Mouse (Mus musculus) cortical plate, adult 2 months (tissue): Measurements from ENCODE around the gene Ebf4. TPM values are rescaled to one million over a fixed set of nuclear protein-coding genes. Genes with fewer than 3 reads are reported as not detected.

Source experiments
- H3K27ac ChIP-seq: fragments of 200-500 bp; 2 replicates; pipeline ENCODE4 v1.5.1; 2012; ENCODE audit warnings: low read length, control low read depth, inconsistent platforms; ENCODE audit not compliant: insufficient read depth
- H3K4me1 ChIP-seq: fragments of 200-500 bp; 2 replicates; pipeline ENCODE4 v1.6.1; 2011; ENCODE audit warnings: low read length; ENCODE audit not compliant: control insufficient read depth, insufficient read depth
- H3K4me3 ChIP-seq: fragments of 200-500 bp; 2 replicates; pipeline ENCODE4 v1.5.1; 2011; ENCODE audit warnings: mild to moderate bottlenecking, low read length, control low read depth; ENCODE audit not compliant: insufficient read depth
- CTCF ChIP-seq: fragments of 200-500 bp; IDR thresholded peaks from 2 replicates; pipeline ENCODE4 v1.5.1; 2011; ENCODE audit warnings: mild to moderate bottlenecking, control low read depth, low read length; ENCODE audit not compliant: insufficient read depth; ENCODE audit errors: extremely low read depth
- POLR2A ChIP-seq: fragments of 200-500 bp; IDR thresholded peaks from 2 replicates; pipeline ENCODE4 v1.6.1; 2011; ENCODE audit warnings: mild to moderate bottlenecking, low read length, control low read depth; ENCODE audit not compliant: insufficient read depth; ENCODE audit errors: extremely low read depth
- polyA plus RNA-seq: library from polyadenylated mRNA; depleted of rRNA; stranded (reverse); fragments of >200 nt; gene quantifications from 2 replicates; pipeline ENCODE4 v1.2.3, GENCODE M21; 2012

Ebf4 gene
- polyA plus RNA-seq, 1 experiment = 13.0 TPM

DNA sequence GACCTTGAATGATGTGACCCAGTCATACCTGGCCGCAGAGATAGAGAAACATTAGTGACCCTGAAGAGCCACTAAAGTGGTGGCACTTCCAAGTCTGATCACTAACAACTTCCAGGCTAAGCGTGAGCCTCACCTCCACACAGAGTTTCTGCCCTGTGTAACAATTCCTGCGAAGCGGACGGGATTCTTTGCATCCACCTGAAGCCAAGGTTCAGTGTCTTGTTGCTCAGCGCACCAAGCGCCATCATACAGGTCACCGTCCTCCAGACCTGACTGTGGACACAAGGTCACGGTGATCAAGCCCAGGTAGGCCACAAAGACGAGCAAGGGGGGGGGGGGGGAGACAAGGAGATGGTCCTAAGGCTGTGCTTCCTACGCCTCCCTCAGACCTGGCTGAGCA, 100.7 kb downstream of the Ebf4 start:
- Histone ChIP-seq H3K4me3 (no peak overlapping the region), H3K27ac (no peak overlapping the region), H3K4me1 (no peaks in the 10 kb centered on the region; the same call in 1 of the 2 replicates)
- TF ChIP-seq POLR2A (no peak), CTCF (no peak)

DNA sequence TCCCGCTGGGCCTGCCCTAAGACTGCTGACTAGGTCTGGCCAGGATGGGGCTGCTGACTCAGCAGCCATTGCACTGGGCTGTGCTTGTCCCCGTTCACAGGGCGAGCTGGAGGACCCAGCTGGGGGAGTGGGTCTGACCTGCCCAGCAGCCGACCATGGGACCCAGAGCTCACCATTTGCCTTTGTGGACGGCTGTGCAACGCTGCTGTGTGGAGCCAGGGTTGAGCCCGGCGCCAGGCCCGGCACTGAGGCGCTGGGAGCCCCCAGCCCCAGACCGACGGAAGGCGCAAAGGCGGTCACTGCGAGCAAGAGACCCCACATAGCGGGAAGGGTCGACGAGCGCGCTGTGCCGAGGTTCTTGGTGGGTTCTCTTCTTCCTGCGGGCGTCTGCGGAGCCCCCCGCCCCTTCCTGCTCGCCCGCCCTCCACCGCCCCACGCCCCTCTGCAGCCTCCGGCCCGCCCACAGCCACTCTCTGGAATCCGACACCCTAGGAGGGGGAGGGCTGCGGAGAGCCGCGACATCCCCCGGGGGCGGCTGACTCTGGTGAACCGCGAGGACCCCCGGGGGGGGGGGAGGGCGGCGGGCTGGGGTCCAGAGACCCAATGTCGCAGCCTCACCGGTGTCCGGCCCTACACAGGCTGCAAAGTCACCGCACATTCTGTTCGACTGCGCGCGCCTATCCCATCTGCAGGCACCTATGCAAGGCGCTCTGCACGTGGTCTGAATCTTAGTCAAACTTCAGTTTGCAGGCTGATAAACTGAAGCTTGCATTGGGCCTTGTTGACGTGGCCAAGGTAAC, 102.4 kb downstream of the Ebf4 start, which contains the start of gene Cpxm1:
Gene Cpxm1 (minus strand): TSS at position 389 of the 800 bp plus-strand sequence.
- TF ChIP-seq POLR2A (no peak), CTCF (no peak)
- H3K4me3 ChIP-seq = peak within 1 kb of the TSS; percentile 8
- H3K27ac ChIP-seq = no peak within 1 kb of the TSS
- H3K4me1 ChIP-seq = no peaks in the 10 kb centered on the region; the same call in 1 of the 2 replicates

GRCm38 (mm10) chr2:130398091-130398490, 103.1 kb downstream of the Ebf4 start:
- TF ChIP-seq CTCF (no peak), POLR2A (no peak)
- Histone ChIP-seq H3K27ac (no peak overlapping the region), H3K4me3 (peak overlapping the region; percentile 8), H3K4me1 (no peaks in the 10 kb centered on the region; the same call in 1 of the 2 replicates)

DNA sequence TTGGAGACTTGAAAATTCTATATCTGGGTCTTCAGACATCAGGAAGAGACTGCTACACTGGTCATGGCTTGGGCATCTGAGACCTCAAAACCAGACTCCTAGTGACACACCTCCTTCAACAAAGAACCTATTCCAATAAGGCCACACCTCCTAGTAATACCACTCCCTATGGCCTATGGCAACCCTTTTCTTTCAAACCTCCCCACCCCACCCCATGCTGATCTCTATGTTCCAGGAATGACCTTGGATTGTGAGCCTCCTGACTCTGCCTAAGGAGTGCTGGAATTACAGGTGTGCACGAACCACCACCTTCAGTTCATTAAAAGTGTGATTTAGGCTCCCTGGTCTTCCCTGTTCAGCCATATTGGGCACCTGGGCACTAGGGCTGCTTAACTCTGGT, 105.1 kb downstream of the Ebf4 start:
- no peaks in the 10 kb centered on the region; the same call in 1 of the 2 replicates for H3K4me1 ChIP-seq
- H3K4me3 ChIP-seq = no peak overlapping the region
- no peak for TF ChIP-seq POLR2A
- no peak for TF ChIP-seq CTCF
- no peak overlapping the region for H3K27ac ChIP-seq

GRCm38 (mm10) chr2:130401891-130402290, 106.9 kb downstream of the Ebf4 start:
- TF ChIP-seq POLR2A = no peak

DNA sequence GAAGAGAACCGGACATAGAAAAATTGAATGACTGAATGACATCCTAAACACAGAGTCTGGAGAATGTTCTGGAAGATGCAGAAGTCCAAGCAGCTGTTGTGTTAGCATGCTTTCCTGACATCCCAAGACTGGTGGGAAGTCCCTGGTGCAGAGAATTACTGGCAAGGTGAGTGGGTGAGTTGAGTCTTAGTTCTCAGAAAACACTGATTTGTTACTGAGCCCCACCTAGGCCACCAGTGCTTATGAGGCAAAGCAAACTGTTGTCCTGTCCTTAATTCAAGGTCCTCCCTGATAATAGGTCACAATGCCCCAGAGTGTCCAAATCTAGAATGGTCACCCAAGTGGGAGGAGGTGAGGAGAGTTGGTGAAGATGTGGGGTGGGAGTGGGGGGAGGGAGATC, 110.0 kb downstream of the Ebf4 start, which contains the start of the genes Gm28372 and 1700020A23Rik:
Gene Gm28372 (plus strand): TSS at position 301 of the 400 bp plus-strand sequence.
Gene 1700020A23Rik (plus strand): TSS at position 321 of the 400 bp plus-strand sequence.
- no peak for TF ChIP-seq CTCF
- TF ChIP-seq POLR2A = no peak

More at GRCm38 (mm10) chr2:130401891-130402290, 106.9 kb downstream of the Ebf4 start:
- H3K27ac ChIP-seq = no peak overlapping the region
- H3K4me3 ChIP-seq = no peak overlapping the region
- no peaks in the 10 kb centered on the region; the same call in 1 of the 2 replicates for H3K4me1 ChIP-seq

DNA sequence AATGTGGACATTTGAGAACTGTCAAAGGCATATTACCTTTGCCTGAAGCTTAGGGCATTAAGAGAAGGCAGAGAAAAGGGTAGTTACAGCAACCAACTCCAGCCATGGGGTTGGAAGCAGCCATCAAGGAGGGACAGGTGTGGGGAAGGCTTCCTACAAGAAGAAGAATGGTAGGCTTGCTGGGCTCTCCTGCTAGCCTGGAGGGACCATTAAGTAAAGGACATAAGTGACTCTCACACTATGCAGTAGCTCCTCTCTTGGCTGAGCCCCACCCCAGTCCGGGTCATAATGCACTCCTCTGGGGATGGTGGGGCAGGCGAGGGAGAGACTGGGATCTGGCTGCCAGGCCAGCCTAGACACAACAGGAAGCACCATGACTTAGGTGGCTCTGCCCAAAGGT, 111.2 kb downstream of the Ebf4 start, which contains the start of gene Tmem239:
Gene Tmem239 (plus strand): TSS at position 301 of the 400 bp plus-strand sequence.
- H3K4me1 ChIP-seq = no peaks in the 10 kb centered on the region
- no peak within 1 kb of the TSS for H3K27ac ChIP-seq
- H3K4me3 ChIP-seq = no peak within 1 kb of the TSS
- no peak for TF ChIP-seq POLR2A
- no peak for TF ChIP-seq CTCF

More for the DNA sequence above, 110.0 kb downstream of the Ebf4 start, which contains the start of the genes Gm28372 and 1700020A23Rik:
- no peak within 1 kb of the TSS for H3K27ac ChIP-seq
- H3K4me1 ChIP-seq = no peaks in the 10 kb centered on the region
- no peak within 1 kb of the TSS for H3K4me3 ChIP-seq

- H3K4me1 ChIP-seq = no peaks in the 10 kb centered on the region
- TF ChIP-seq CTCF = no peak
- TF ChIP-seq POLR2A = no peak
These were observed 113.2 kb downstream of the Ebf4 start for GRCm38 (mm10) chr2:130408194-130408593.

DNA sequence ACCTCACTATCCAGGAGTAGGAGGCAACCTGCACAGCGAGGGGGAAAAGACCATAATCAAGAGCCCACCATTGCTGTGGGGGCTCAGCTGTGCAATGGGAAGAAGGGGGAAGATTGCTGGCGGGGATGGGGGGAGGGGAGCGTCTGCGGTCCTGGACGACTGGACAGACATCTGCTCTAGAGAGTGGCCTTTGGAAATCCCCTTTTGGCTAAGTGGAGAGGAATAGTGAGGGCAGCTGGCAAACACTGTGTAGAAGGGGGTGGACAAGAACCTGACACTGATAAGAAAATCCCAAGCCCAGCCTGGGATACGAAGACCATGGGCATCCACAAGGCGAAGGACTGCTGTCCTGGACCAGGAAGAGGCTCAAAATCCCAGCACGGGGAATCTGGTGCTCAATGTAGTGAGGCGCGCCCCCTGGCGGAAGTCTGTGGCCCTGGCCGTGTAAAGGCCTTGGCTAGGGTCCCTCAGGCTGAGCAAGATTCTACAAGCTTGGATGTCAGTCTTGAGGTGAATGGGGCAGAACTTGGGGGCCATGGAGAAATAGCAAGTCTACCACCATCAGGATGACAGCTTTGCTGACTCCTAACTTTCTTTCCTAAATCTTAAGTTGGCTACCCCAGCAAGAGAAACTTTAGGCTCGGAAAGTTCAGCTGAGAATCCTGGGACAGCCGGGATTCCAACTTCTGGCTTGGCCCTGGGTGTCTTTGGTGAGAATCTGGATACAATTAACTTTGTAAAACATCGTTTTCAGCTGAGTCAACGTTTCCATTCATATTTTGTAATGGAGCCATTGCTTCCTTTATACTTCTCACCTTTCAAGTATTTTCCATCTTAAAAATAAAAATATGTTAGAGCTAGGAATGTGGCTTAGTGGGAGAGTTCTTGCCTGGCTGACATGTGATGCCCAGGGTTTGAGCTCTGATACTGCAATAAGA, 116.9 kb downstream of the Ebf4 start:
- Histone ChIP-seq H3K27ac (no peak overlapping the region), H3K4me1 (no peaks in the 10 kb centered on the region), H3K4me3 (no peak overlapping the region)
- TF ChIP-seq POLR2A = no peak
- peak; percentile 78 for TF ChIP-seq CTCF

More at GRCm38 (mm10) chr2:130408194-130408593, 113.2 kb downstream of the Ebf4 start:
- Histone ChIP-seq H3K4me3 (no peak overlapping the region), H3K27ac (no peak overlapping the region)
